Mouse (Mus musculus): ENCODE data around the gene Gfod2. TPM values are rescaled to one million over a fixed set of nuclear protein-coding genes. Genes with fewer than 3 reads are reported as not detected.

Gene Gfod2
- polyA plus RNA-seq (2012; rRNA removed), result 5.2 and 5.9 TPM in 2 replicates

GRCm38 (mm10) chr8:105758277-105759108, at the start of gene Gfod2:
Gene Gfod2 (minus strand): TSS chr8:105758664.
- peak; percentile 98 for DNase-seq (ENCODE audit: low spot score)

- no peak for DNase-seq (ENCODE audit: low spot score)
Observed at GRCm38 (mm10) chr8:105807766-105808165, 49.3 kb upstream of the Gfod2 start.

- no peak for DNase-seq (ENCODE audit: low spot score)
Observed at GRCm38 (mm10) chr8:105805964-105806363, 47.5 kb upstream of the Gfod2 start.

- DNase-seq (ENCODE audit: low spot score), result no peak
Observed at GRCm38 (mm10) chr8:105805346-105805745, 46.9 kb upstream of the Gfod2 start.

GRCm38 (mm10) chr8:105804797-105805196, 46.3 kb upstream of the Gfod2 start:
- no peak for DNase-seq (ENCODE audit: low spot score)

GRCm38 (mm10) chr8:105801153-105801904, 42.9 kb upstream of the Gfod2 start:
- no peak for DNase-seq (ENCODE audit: low spot score)

- DNase-seq (ENCODE audit: low spot score), result no peak
Observed at GRCm38 (mm10) chr8:105799091-105799812, 40.8 kb upstream of the Gfod2 start.

- DNase-seq (ENCODE audit: low spot score), result no peak
Observed at GRCm38 (mm10) chr8:105798408-105798807, 39.9 kb upstream of the Gfod2 start.

GRCm38 (mm10) chr8:105795785-105796184, 37.3 kb upstream of the Gfod2 start:
- DNase-seq (ENCODE audit: low spot score), result no peak

GRCm38 (mm10) chr8:105794009-105794598, 35.6 kb upstream of the Gfod2 start:
- no peak for DNase-seq (ENCODE audit: low spot score)

GRCm38 (mm10) chr8:105793331-105793730, 34.9 kb upstream of the Gfod2 start:
- no peak for DNase-seq (ENCODE audit: low spot score)

GRCm38 (mm10) chr8:105789626-105790025, 31.2 kb upstream of the Gfod2 start:
- no peak for DNase-seq (ENCODE audit: low spot score)

GRCm38 (mm10) chr8:105788927-105789326, 30.5 kb upstream of the Gfod2 start:
- no peak for DNase-seq (ENCODE audit: low spot score)

GRCm38 (mm10) chr8:105788241-105788640, 29.8 kb upstream of the Gfod2 start:
- DNase-seq (ENCODE audit: low spot score), result no peak

GRCm38 (mm10) chr8:105780298-105780697, 21.8 kb upstream of the Gfod2 start:
- DNase-seq (ENCODE audit: low spot score), result no peak

GRCm38 (mm10) chr8:105777833-105778232, 19.4 kb upstream of the Gfod2 start:
- DNase-seq (ENCODE audit: low spot score), result no peak

- DNase-seq (ENCODE audit: low spot score), result no peak
Observed at GRCm38 (mm10) chr8:105774498-105774897, 16.0 kb upstream of the Gfod2 start.

GRCm38 (mm10) chr8:105773441-105773861, 15.0 kb upstream of the Gfod2 start:
- no peak for DNase-seq (ENCODE audit: low spot score)

- DNase-seq (ENCODE audit: low spot score), result no peak
Observed at GRCm38 (mm10) chr8:105771398-105772175, 13.1 kb upstream of the Gfod2 start.

GRCm38 (mm10) chr8:105770609-105771008, 12.1 kb upstream of the Gfod2 start:
- no peak for DNase-seq (ENCODE audit: low spot score)

All from urinary bladder, adult 2 months (tissue).